Mouse (Mus musculus): ENCODE results near the gene Cpxm1.
A peak's percentile ranks its signal among the peaks of the same experiment; 100 is the strongest.

Gene Cpxm1

DNA sequence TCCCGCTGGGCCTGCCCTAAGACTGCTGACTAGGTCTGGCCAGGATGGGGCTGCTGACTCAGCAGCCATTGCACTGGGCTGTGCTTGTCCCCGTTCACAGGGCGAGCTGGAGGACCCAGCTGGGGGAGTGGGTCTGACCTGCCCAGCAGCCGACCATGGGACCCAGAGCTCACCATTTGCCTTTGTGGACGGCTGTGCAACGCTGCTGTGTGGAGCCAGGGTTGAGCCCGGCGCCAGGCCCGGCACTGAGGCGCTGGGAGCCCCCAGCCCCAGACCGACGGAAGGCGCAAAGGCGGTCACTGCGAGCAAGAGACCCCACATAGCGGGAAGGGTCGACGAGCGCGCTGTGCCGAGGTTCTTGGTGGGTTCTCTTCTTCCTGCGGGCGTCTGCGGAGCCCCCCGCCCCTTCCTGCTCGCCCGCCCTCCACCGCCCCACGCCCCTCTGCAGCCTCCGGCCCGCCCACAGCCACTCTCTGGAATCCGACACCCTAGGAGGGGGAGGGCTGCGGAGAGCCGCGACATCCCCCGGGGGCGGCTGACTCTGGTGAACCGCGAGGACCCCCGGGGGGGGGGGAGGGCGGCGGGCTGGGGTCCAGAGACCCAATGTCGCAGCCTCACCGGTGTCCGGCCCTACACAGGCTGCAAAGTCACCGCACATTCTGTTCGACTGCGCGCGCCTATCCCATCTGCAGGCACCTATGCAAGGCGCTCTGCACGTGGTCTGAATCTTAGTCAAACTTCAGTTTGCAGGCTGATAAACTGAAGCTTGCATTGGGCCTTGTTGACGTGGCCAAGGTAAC is at the start of gene Cpxm1:
Cpxm1 (minus strand) TSS at position 389 of the 800 bp plus-strand sequence.
- peak in 1 of 2 experiments; percentile 15 for DNase-seq

DNA sequence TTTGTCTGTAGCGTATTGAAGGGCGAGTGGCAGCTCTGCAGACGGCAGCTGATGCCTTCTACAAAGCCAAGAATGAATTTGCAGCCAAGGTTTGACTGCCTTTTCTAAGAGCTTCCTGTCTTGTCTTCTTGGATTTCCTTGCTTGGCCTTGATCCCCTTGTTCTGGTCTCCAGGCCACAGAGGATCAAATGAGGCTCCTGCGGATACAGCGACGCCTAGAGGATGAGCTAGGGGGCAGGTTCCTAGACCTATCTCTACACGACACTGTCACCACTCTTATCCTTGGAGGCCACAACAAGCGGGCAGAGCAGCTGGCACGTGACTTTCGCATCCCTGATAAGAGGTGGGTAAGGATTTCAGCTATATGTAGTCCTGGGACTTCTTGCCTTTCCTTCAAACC is 44.8 kb upstream of the Cpxm1 start:
- no peak for DNase-seq

DNA sequence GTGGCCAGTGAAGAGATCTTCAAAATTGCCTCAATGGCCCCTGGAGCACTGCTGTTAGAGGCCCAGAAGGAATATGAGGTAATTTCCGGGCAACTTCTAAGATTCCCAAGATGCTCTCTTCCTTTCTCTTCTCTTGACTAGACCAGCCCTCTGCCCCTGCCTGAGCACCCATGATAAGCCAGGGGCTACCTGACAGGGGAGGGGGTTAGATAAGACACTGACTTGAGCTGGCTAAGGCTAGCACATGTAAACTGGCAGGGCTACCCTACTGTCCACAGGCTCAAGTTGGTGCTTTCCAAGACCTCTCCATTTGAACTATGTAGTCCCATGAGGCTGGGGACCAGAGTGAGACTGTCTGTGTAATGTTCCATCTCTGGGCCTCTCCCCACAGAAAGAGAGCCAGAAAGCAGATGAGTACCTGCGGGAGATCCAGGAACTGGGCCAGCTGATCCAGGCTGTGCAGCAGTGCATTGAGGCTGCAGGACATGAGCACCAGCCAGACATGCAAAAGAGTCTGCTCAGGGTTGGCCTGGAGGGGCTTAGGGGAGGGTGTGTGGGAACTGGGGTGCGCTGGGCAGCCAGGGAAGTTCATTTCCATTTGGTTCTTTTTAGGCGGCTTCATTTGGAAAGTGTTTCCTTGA is 42.6 kb upstream of the Cpxm1 start:
- DNase-seq, result peak in 1 of 2 experiments; percentile 39

DNA sequence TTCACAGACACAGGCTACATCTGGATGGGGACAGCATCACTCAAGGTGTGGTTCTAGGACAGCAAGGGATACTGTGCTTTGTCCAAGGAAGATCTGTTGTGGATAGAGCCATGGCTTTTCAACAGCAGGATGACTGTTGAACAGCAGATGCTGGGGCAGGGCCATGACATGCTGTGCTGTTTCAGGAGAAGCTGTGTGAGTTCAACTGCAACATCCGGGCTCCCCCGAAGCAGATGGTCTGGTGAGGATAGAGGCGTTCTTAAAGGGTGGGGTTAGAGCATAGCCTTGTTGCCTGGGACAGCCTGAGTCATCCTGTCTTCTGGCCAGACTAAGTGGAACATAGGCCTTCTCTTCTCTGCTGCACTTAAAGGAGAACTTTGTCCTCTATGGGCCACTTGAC is 41.5 kb upstream of the Cpxm1 start:
- no peak for DNase-seq

DNA sequence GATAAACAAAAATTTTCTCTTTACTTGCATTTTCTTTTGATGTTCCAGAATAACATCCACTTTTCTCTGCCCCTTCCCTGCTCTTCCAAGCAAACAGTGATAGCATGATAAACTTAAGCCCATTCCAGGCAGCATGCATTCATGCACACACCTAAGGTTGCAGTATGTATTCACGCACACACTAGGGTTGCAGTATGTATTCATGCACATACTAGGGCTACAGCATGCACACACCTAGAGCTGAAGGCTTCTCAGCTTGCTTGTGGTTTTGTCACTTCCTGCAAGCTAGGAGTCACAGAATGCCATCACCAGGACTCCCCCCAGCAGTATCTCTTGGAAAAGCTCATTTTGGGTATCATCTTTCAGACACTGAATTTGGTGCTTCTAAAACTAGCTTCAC is 39.4 kb upstream of the Cpxm1 start:
- no peak for DNase-seq

DNA sequence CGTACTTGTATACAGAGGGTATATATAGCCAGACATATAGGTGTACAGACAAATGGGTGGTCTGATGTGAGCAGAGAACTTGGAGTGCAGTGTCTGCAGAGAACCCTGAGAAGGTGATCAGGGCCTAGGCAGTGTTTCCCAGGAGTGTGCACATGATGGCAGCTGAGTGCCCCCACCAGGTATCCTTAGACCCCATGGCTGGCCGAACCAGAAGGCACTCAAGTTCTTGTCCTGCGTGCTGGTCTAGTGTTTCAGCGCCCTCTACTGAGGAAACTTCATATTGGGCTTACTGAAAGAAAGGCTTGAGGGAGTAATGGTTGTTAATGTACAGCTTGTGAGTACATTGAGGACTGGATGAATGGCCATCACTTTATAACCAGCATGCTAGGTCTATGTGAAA is 35.8 kb upstream of the Cpxm1 start:
- peak in 1 of 2 experiments; percentile 62 for DNase-seq

DNA sequence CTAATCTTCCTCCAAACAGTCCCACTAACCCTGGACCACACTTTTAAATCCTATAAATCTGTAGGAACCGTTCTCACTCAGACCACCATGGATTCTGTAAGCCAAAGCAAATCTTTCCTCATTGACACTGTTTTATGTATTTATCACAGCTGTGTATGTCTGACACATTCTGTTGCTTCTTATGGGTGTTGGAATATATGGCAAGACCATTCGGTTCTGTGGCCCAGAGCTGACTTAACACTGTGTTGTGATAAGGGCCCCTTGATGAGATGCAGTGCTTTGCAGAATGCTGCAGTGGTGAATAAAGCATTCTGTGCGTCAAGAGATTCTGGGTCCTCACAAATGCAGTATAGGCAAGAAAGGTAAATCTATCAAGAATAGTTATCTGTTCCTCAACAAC is 34.8 kb upstream of the Cpxm1 start:
- DNase-seq, result no peak

DNA sequence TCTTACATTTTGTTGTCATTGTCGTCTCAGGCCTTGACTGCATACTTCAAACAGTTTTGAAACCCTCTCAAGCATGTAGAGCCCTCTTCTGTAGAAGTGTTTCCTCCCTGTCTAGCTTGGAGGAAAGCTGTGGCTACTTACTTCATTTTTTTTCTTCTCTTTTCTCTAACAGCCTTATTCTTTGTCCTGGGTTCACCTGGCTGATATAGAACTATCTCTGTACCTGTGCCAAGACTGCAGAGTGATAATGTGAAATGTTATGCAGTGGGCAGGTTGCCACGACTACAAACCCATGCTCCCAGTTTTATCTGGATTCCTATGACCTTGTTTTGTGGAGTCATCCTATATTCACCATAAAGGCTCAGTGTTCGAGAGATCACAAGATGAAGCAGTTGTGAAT is 33.1 kb upstream of the Cpxm1 start:
- DNase-seq, result no peak

DNA sequence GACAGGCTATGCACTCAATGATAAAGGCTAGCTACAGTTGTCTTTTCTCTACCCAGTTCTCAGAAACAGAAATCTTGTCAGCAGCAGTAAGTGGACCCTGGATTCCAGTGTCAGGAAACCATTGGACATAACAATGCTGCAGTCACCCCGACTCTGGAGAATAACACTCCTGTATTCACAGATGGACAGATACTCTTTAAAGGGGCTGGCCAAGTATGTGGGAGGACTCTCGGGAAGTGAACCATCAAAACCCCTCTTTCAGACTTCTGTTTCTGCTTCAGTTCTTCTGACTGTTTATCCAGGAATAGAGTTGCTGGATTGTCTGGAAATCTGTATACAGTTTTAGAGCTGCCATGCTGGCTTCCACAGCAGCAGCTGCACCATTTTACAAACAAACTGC is 32.5 kb upstream of the Cpxm1 start:
- DNase-seq, result no peak

DNA sequence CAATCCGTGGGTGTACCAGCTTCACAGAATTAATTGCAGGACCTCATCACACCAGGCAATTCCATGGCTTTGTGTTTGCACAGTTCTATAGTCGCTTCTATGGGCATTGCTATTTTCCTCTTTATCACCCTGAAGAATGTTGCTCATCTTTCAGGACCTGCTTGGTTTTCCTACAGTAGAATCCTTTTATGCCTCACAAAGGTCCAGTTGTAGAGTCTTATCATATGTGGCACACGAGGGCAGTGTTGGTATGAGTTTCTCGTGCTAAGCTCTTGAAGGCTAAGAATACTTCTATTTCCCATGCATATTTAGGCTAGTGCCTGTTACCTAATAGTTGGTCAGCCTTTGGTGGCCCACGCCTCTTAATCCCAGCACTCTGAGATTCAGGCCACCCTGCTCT is 27.7 kb upstream of the Cpxm1 start:
- DNase-seq, result peak in 1 of 2 experiments; percentile 40

DNA sequence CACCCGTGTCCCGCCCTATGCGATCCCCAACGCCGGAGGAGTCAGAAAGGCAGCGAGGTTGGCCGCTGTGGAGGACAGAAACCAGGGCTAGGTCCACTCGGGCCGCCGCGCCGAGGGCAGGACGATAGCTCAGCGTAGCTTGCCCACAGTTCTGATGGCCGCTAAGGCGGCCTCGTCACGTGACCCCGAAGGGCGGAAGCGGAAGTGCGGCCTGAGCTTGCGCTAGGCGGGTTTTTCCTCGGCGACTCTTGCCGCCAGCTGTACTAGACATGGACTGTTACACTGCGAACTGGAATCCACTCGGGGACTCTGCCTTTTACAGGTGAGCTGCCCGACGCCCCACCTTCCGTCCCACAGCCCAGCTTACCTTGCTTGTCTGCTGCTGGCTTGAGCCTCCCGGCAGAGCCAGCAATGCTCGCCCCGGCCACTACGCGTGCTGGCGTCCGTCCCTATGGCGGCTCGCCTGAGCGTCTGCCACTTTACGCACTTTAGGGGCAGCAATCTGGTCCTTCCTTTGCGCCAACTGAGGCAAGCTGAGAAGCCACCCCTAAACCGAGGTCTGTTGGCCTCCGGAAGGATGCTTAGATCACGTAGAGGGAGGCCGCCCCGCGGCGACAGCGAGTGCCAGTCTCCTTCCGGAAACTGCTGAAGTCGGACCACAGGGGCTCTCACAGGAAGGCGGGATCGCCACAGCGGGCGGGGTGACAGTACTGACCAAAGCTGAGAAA is 26.9 kb upstream of the Cpxm1 start, which contains the start of the genes Vps16 and Pced1a:
Vps16 (plus strand) TSS at position 214 of the 728 bp plus-strand sequence.
Pced1a (minus strand) TSS at position 576 of the 728 bp plus-strand sequence.
- DNase-seq, result peak; percentile 96

DNA sequence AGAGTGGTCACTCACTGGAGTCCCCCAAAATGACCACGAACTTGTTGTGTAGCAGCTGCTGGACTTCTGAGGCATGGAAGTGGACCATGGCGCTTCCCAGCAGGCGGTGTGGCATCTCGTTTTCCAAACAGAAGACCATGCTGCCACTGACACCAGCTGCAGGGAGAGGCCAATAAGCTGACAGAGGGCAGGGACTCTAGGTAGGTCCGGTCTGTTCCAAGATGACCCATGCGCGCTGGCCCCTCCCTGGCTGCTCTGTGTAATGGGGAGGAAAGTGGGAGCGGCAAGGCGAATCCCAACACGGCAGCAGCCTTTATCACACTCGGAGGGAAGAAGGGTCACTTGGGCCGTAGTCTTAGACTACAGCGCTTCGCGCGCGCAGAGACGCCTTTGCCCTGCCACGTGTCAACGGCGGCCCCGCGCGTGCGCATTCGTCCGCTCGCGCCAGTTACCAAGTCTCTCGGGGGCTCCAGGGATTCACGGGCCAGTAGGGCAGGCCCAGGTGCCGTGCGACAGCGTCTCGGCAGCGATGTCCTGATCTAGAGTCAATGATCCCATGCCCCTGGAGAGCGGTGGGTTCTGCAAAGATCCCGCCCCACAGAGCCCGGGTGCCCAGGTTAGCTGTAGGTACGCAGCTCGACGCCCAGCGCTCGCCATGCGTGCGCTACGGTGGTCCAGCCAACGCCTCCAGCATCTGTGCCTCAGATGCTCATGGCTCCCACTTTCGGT is 26.2 kb upstream of the Cpxm1 start:
- peak in 1 of 2 experiments; percentile 90 for DNase-seq

DNA sequence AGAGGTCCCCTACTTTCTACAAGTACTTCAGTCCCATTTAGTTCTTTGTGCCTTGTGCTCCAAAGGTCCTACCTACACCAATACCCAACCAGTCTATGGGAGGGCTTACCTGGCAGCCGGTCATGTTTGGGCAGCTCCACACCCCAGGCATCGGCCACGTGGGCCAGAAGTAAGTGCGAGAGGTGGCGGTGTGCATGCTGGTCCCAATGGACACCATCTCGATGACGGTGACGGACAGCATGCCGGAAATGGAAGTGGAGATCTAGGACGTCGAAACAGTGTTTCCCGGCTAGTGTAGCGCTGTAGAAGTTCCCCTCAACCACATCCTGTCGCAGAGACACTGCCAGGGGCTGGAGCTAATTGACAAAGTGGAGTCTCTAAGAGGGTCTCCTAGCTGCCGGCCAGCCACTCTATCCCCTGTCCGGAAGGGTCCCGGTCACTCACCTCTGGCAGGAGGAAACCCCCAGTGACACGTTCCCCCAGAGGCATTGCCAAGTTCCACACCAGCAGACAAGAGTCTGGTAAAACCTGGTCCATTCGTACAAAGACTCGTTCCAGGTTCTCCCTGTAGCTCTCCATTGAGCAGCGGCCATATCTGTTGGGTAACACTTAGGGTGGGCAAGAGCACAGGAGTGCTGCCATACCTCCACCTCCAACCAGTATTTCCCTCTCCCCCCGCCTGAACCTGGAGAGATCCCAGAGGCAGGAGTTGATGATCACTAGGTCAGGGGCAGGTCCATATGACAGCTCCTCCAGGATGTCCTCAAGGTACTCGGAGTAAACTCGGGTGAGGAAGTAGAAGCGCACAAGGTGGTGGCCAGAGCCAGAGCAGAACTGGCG is 24.6 kb upstream of the Cpxm1 start:
- DNase-seq, result no peak

DNA sequence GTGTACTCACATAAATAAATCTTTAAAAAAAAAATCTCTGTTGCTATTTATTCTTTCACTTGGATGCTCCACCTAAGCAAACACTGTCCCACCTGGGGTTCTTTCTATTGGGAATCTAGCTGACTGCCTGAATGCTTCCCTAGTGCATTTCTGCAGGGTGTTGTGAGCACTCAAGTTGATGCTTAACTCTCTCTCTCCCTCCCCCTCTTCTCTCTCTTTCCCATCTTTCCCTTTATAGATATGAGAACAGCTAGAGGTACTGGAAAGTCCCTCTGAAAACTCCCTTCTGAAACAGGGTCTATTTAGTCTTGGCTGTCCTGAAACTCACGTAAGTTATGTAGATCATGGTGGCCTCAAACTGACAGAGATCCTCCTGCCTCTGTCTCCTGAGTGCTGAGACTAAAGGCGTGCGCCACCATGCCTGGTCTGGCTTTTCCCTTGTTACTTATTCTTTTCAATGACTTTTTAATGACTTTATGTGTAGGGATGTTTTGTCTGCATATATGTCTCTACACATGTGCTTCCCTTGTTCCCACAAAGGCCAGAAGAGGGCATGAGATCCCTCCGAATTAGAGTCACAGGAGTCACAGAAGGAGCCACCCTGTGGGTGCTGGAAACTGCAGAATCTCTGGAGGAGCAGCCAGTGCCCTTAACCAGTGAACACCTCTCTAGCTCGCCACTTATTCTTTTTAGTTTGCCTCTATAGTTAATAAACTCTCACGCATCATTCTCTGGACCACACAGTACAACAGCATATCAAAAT is 16.9 kb upstream of the Cpxm1 start:
- no peak for DNase-seq

DNA sequence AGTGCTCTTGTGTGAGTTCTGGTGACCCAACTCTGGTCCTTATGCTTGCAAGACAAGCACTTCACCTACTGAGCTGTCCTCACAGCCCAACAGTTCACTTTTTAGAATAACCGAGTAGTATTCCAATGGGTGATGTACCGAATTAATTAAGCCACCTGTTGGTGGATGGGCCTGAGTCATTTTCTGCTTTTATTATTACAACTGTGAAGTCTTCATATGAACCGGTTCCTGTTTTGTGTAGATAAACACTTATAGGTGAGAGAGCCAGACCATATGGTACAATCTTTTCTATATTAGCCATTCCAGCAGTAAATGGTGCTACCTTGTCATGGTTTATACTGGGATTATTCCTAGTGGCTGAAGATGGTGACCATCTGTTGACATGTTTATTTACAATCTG is 15.4 kb upstream of the Cpxm1 start:
- DNase-seq, result no peak

DNA sequence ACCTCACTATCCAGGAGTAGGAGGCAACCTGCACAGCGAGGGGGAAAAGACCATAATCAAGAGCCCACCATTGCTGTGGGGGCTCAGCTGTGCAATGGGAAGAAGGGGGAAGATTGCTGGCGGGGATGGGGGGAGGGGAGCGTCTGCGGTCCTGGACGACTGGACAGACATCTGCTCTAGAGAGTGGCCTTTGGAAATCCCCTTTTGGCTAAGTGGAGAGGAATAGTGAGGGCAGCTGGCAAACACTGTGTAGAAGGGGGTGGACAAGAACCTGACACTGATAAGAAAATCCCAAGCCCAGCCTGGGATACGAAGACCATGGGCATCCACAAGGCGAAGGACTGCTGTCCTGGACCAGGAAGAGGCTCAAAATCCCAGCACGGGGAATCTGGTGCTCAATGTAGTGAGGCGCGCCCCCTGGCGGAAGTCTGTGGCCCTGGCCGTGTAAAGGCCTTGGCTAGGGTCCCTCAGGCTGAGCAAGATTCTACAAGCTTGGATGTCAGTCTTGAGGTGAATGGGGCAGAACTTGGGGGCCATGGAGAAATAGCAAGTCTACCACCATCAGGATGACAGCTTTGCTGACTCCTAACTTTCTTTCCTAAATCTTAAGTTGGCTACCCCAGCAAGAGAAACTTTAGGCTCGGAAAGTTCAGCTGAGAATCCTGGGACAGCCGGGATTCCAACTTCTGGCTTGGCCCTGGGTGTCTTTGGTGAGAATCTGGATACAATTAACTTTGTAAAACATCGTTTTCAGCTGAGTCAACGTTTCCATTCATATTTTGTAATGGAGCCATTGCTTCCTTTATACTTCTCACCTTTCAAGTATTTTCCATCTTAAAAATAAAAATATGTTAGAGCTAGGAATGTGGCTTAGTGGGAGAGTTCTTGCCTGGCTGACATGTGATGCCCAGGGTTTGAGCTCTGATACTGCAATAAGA is 14.5 kb upstream of the Cpxm1 start:
- peak; percentile 86 to 92 for DNase-seq

DNA sequence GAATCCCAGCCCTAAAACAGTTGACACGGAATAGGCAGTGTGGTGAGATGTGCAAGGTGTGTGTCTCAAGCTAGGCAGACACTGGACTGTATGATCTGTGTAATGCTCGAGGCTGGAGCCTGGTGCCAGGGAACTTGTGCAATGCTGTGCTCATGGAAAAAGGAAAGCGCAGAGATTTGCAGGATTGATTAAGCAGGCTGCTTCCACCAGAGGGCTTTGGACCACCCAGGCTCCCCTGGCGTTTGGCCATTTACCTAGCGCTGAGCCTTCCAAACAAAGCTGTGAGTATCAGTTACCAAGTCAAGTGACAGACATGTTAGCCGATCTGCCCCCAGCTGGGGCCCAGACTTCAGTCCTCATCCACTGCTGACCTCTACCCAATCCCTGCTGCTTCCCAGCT is 10.8 kb upstream of the Cpxm1 start:
- no peak for DNase-seq

DNA sequence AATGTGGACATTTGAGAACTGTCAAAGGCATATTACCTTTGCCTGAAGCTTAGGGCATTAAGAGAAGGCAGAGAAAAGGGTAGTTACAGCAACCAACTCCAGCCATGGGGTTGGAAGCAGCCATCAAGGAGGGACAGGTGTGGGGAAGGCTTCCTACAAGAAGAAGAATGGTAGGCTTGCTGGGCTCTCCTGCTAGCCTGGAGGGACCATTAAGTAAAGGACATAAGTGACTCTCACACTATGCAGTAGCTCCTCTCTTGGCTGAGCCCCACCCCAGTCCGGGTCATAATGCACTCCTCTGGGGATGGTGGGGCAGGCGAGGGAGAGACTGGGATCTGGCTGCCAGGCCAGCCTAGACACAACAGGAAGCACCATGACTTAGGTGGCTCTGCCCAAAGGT is 8.8 kb upstream of the Cpxm1 start, which contains the start of gene Tmem239:
Tmem239 (plus strand) TSS at position 301 of the 400 bp plus-strand sequence.
- no peak for DNase-seq

DNA sequence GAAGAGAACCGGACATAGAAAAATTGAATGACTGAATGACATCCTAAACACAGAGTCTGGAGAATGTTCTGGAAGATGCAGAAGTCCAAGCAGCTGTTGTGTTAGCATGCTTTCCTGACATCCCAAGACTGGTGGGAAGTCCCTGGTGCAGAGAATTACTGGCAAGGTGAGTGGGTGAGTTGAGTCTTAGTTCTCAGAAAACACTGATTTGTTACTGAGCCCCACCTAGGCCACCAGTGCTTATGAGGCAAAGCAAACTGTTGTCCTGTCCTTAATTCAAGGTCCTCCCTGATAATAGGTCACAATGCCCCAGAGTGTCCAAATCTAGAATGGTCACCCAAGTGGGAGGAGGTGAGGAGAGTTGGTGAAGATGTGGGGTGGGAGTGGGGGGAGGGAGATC is 7.6 kb upstream of the Cpxm1 start, which contains the start of the genes Gm28372 and 1700020A23Rik:
Gm28372 (plus strand) TSS at position 301 of the 400 bp plus-strand sequence.
1700020A23Rik (plus strand) TSS at position 321 of the 400 bp plus-strand sequence.
- DNase-seq, result no peak

DNA sequence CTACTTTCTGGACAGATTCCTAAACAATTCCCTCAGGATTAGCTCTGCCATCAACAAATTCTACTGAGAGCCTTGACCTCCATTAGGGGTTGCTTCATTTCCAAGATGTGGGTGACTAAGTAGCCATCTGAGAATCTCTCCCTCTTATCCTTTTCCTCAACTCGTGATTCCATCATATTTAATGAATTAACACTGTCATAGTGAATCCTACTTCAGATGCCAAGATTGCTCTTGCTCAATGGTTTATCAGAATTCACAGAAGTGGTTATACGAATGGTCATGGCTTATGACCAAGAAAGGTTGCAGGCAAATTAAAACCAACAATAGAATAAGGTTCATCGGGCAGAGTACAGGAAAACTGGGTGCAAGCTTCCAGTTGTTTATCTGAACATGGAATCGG is 4.5 kb upstream of the Cpxm1 start:
- DNase-seq, result no peak

Measured in cerebellum, postnatal 25 days (tissue).